Mouse (Mus musculus): ENCODE measurements around the gene Kng1. TPM values are rescaled to one million over a fixed set of nuclear protein-coding genes. Genes with fewer than 3 reads are reported as not detected.

The Kng1 gene
- total and polyA plus RNA-seq, 3 experiments = not detected

DNA sequence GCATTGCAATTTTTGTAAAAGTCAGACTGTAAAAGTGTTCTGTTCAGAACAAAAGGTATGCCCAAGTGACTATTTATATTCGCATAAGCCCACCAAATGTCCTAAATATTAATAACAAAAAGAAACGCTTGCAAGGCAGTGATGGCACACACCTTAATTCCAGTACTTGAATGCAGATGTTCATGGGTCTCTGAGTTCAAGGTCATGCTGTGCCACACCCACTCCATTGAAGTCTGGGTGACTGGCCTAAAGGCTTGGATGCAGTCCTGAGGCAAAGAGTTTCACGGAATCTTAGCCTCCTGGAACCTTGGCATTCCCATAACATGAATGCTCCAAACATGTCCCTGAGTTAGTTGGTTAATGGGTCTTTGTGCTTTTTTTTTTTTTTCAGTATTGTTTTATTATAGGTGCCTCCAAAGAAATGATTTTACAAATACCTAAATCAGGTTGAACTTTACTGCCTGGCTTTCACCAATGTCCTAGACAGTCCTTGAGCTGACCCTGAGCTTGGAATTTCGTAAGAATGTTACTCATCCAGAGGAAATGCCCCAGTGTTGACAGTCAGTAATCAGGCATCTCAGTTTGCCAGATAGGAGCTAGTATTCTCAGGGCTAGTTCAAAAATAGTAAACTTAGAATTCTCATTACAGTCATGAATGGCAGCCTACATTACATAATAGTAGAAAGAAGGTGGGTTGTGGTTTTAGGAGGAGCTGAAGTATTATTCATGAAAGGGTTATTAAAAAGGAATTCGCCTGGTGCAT is 26.8 kb upstream of the Kng1 start:
- Histone ChIP-seq H3K9ac (ENCODE audit: control insufficient read depth, low read depth, low read length, poor library complexity, severe bottlenecking) (no peak overlapping the region), H3K4me1 (ENCODE audit: control insufficient read depth in 1 of 2, insufficient read depth in 2 of 2, low read length in 2 of 2) (no peaks in the 10 kb centered on the region), H3K27ac (ENCODE audit: control insufficient read depth, low read depth, low read length) (no peak overlapping the region), H3K4me3 (ENCODE audit: control insufficient read depth in 1 of 2, insufficient read depth in 1 of 2, low read depth in 2 of 2, low read length in 2 of 2) (no peak overlapping the region), H3K36me3 (ENCODE audit: control insufficient read depth in 1 of 2, insufficient read depth in 2 of 2, low read length in 2 of 2) (no peaks in the 10 kb centered on the region), H3K79me2 (ENCODE audit: control insufficient read depth, insufficient read depth, low read length, poor library complexity) (no peaks in the 10 kb centered on the region), H3K9me3 (replicated peaks; ENCODE audit: insufficient read depth, low read length) (no peaks in the 10 kb centered on the region), H3K27me3 (ENCODE audit: control insufficient read depth in 1 of 2, insufficient read depth in 2 of 2, low read length in 2 of 2) (no peaks in the 10 kb centered on the region)
- TF ChIP-seq SMC3 (IDR thresholded peaks at IDR 0.05; ENCODE audit: low read depth, low read length) = no peak
- TF ChIP-seq MXI1 (IDR thresholded peaks at IDR 0.05; ENCODE audit: low read depth, low read length) = no peak
- no peak for DNase-seq (ENCODE audit: low read depth, low spot score)

DNA sequence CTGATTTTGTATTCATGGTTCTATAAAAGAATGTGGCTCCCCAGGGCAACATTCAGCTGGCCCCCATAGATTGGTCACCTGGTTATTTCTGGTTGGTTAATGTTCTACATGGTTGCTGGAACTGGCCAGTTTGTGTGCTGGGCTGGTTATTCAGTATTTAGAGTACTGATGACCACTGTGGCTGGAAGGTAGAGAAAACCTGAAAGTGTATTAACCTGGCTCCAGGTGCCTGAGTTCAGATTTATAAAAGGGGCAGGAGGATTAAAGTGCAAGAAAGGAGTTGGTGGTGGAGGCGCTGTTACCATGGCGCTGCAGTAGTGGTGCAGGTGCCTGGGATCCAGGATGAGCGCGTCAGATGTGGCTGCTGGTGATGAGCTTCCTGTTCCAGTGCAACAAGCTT is 24.0 kb upstream of the Kng1 start:
- H3K27ac ChIP-seq (ENCODE audit: control insufficient read depth, low read depth, low read length) = no peak overlapping the region
- H3K27me3 ChIP-seq (ENCODE audit: control insufficient read depth in 1 of 2, insufficient read depth in 2 of 2, low read length in 2 of 2) = no peaks in the 10 kb centered on the region
- no peak overlapping the region for H3K4me3 ChIP-seq (ENCODE audit: control insufficient read depth in 1 of 2, insufficient read depth in 1 of 2, low read depth in 2 of 2, low read length in 2 of 2)
- H3K4me1 ChIP-seq (ENCODE audit: control insufficient read depth in 1 of 2, insufficient read depth in 2 of 2, low read length in 2 of 2) = no peaks in the 10 kb centered on the region
- no peak for DNase-seq (ENCODE audit: low read depth, low spot score)
- no peak for TF ChIP-seq CHD1 (IDR thresholded peaks at IDR 0.05; ENCODE audit: low read depth, low read length)
- no peak for TF ChIP-seq POLR2AphosphoS2 (IDR thresholded peaks at IDR 0.05; ENCODE audit: low read length)
- TF ChIP-seq USF1 (IDR thresholded peaks at IDR 0.05; ENCODE audit: low read depth, low read length) = no peak
- no peak for TF ChIP-seq GABPA (IDR thresholded peaks at IDR 0.05; ENCODE audit: low read depth, low read length)
- TF ChIP-seq UBTF (IDR thresholded peaks at IDR 0.05; ENCODE audit: borderline replicate concordance, insufficient read depth, low read depth, low read length) = no peak
- no peak for TF ChIP-seq E2F4 (IDR thresholded peaks at IDR 0.05; ENCODE audit: borderline replicate concordance, low read depth, low read length)
- TF ChIP-seq KAT2A (conservative IDR thresholded peaks at IDR 0.05; ENCODE audit: low read depth, low read length) = no peak
- TF ChIP-seq GATA1 (IDR thresholded peaks at IDR 0.05; ENCODE audit: low read depth, low read length) = no peak
- TF ChIP-seq MAFK (IDR thresholded peaks at IDR 0.05; ENCODE audit: borderline replicate concordance, low read depth, low read length) = no peak
- TF ChIP-seq ZC3H11A (IDR thresholded peaks at IDR 0.05; ENCODE audit: low read depth, low read length) = no peak
- no peak for TF ChIP-seq MYB (IDR thresholded peaks at IDR 0.05; ENCODE audit: low read depth, low read length)
- TF ChIP-seq MXI1 (IDR thresholded peaks at IDR 0.05; ENCODE audit: low read depth, low read length) = no peak
- TF ChIP-seq ZKSCAN1 (IDR thresholded peaks at IDR 0.05; ENCODE audit: low read depth, low read length) = no peak
- TF ChIP-seq MYC (IDR thresholded peaks at IDR 0.05; ENCODE audit: low read depth, low read length) = no peak
- no peak for TF ChIP-seq EP300 (IDR thresholded peaks at IDR 0.05; ENCODE audit: low read depth in 1 of 2, low read length in 2 of 2)
- TF ChIP-seq ELF1 (IDR thresholded peaks at IDR 0.05; ENCODE audit: low read depth, low read length) = no peak
- no peak for TF ChIP-seq HCFC1 (IDR thresholded peaks at IDR 0.05; ENCODE audit: low read depth, low read length)
- TF ChIP-seq POLR2AphosphoS5 (IDR thresholded peaks at IDR 0.05; ENCODE audit: borderline replicate concordance, low read depth, low read length) = no peak
- TF ChIP-seq NRF1 (IDR thresholded peaks at IDR 0.05; ENCODE audit: insufficient read depth, low read depth, low read length, poor library complexity, severe bottlenecking) = no peak
- TF ChIP-seq MAZ (IDR thresholded peaks at IDR 0.05; ENCODE audit: low read depth, low read length) = no peak
- no peaks in the 10 kb centered on the region for H3K9me3 ChIP-seq (replicated peaks; ENCODE audit: insufficient read depth, low read length)
- no peak overlapping the region for H3K9ac ChIP-seq (ENCODE audit: control insufficient read depth, low read depth, low read length, poor library complexity, severe bottlenecking)
- no peaks in the 10 kb centered on the region for H3K36me3 ChIP-seq (ENCODE audit: control insufficient read depth in 1 of 2, insufficient read depth in 2 of 2, low read length in 2 of 2)
- no peaks in the 10 kb centered on the region for H3K79me2 ChIP-seq (ENCODE audit: control insufficient read depth, insufficient read depth, low read length, poor library complexity)
